Mouse (Mus musculus): Measurements from ENCODE around the gene Pim1. TPM values are rescaled to one million over a fixed set of nuclear protein-coding genes. Genes with fewer than 3 reads are reported as not detected.

Pim1 gene
- polyA plus RNA-seq, 1 experiment: 76.6 TPM

- Histone ChIP-seq H3K4me3 (replicated peaks) (peak overlapping the region; percentile 79), H3K4me1 (ENCODE audit: control insufficient read depth) (peaks cover 65% of the 10 kb centered on the region), H3K9me3 (ENCODE audit: control insufficient read depth, low read length) (peaks cover 2% of the 10 kb centered on the region; the same call in 1 of the 2 replicates), H3K36me3 (ENCODE audit: control insufficient read depth) (peaks cover 41% of the 10 kb centered on the region), H3K27me3 (ENCODE audit: control insufficient read depth) (no peaks in the 10 kb centered on the region; the same call in 1 of the 2 replicates)
- TF ChIP-seq TAL1 (IDR thresholded peaks at IDR 0.05; ENCODE audit: low read length) (no peak), GATA1 (IDR thresholded peaks at IDR 0.05; ENCODE audit: low read length) (no peak)
Measured at GRCm38 (mm10) chr17:29488978-29489970, 1.3 kb upstream of the Pim1 start.

DNA sequence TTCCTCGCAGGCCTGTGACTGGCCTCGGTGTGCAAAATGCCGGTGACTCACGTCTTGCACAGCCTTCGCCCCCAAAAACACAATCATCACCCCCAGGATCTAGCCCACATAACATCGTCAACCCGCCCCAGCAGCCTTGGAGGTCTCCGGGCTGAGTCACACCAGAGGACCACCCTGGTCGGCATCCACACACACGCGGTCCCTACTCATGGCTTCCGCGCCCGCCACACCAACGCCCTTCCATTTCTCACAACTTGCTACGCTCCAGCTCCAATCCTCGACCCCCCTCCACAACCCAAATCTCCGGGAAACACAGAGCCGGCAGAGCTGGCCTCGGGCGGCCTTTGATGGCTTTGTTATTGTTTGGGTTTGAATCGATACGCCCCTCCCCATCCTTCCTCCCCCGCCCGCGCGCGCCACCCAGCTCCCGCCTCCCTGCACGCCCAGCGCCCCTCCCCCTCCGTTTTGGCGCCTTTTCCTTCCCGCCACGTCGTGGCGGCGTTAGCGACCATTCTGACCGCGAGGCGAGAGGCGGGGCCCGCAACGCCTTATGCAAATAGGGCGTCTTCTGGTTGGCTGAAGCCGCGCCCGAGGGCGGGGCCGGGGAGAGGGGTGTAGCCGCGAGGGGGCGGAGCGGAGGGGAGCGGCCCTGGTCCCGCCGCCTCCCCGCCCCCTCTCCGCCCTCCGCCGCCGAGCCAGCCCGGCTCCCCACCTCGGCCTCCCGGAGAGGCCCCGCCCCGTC, 411 bp upstream of the Pim1 start:
- H3K4me3 ChIP-seq (replicated peaks): peak overlapping the region; percentile 79
- peaks cover 2% of the 10 kb centered on the region; the same call in 1 of the 2 replicates for H3K9me3 ChIP-seq (ENCODE audit: control insufficient read depth, low read length)
- peaks cover 49% of the 10 kb centered on the region for H3K36me3 ChIP-seq (ENCODE audit: control insufficient read depth)
- no peaks in the 10 kb centered on the region; the same call in 1 of the 2 replicates for H3K27me3 ChIP-seq (ENCODE audit: control insufficient read depth)
- H3K4me1 ChIP-seq (ENCODE audit: control insufficient read depth): peaks cover 67% of the 10 kb centered on the region
- TF ChIP-seq GATA1 (IDR thresholded peaks at IDR 0.05; ENCODE audit: low read length) (no peak), TAL1 (IDR thresholded peaks at IDR 0.05; ENCODE audit: low read length) (no peak)

DNA sequence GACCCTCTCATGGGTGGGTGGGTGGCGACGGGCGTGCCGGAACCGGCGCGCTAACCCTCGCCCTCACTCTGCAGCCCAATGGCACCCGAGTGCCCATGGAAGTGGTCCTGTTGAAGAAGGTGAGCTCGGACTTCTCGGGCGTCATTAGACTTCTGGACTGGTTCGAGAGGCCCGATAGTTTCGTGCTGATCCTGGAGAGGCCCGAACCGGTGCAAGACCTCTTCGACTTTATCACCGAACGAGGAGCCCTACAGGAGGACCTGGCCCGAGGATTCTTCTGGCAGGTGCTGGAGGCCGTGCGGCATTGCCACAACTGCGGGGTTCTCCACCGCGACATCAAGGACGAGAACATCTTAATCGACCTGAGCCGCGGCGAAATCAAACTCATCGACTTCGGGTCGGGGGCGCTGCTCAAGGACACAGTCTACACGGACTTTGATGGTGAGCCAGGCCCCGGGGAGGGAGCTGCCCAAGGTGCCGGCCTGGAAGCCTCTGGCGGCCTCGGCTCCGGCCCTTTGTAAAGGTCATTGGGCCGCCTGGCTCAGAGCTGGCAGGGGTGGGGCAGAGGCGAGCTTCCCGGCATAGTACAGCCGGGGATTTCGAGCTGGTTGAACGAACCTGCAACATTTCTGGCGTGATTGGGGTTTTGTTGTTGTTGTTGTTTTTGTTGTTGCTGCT, 1.2 kb downstream of the Pim1 start:
- peaks cover 64% of the 10 kb centered on the region for H3K36me3 ChIP-seq (ENCODE audit: control insufficient read depth)
- peaks cover 62% of the 10 kb centered on the region for H3K4me1 ChIP-seq (ENCODE audit: control insufficient read depth)
- H3K4me3 ChIP-seq (replicated peaks): peak overlapping the region; percentile 79
- no peaks in the 10 kb centered on the region; the same call in 1 of the 2 replicates for H3K27me3 ChIP-seq (ENCODE audit: control insufficient read depth)
- peaks cover 2% of the 10 kb centered on the region; the same call in 1 of the 2 replicates for H3K9me3 ChIP-seq (ENCODE audit: control insufficient read depth, low read length)
- TF ChIP-seq GATA1 (IDR thresholded peaks at IDR 0.05; ENCODE audit: low read length) (no peak), TAL1 (IDR thresholded peaks at IDR 0.05; ENCODE audit: low read length) (no peak)

DNA sequence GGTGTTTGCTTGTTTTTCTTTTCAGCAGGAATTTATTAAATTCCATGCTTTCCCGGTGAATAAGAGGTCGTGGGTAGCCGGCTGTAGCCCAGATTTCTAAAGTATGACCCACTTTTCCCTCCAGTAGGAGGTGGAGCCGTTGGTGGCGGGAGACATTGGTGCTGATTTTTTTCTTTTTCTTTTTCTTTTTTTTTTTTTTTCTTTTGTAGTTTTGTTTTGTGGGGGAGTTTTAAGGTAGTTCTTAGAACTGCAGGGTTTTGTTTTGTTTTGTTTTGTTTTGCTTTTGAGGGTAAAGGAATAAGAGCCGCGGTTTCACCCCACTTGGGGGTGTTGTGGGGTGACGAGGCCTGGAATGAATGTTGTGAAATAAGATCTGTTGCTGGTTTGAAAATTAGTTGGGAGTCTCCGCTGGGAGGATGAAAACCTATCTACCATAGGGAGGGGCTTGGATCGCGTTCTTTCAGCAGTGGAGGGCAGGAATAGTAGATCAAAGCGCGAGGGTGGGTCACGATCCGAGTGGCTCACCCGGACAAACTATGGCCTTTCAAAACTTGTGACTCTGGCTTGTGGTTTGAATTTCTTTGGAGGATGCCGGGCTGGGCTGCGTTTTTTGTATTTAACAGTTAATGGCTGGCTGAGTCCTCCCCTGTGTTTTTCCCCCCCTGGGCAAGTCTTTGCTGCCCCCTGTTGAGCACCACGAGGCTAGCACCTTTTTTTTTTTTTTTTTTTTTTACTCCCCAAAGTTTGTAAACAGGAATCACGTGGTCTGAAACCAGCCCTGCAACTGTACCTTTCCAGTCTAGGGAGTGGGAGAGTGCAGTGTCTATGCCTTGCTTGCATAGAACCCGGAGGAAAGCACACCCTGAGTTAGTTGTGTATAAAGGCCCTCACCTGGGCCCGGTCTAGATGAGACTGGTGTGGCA, 2.0 kb downstream of the Pim1 start:
- no peaks in the 10 kb centered on the region for H3K27me3 ChIP-seq (ENCODE audit: control insufficient read depth)
- peaks cover 2% of the 10 kb centered on the region; the same call in 1 of the 2 replicates for H3K9me3 ChIP-seq (ENCODE audit: control insufficient read depth, low read length)
- TF ChIP-seq GATA1 (IDR thresholded peaks at IDR 0.05; ENCODE audit: low read length) (no peak), TAL1 (IDR thresholded peaks at IDR 0.05; ENCODE audit: low read length) (no peak)
- peaks cover 61% of the 10 kb centered on the region for H3K4me1 ChIP-seq (ENCODE audit: control insufficient read depth)
- peaks cover 69% of the 10 kb centered on the region for H3K36me3 ChIP-seq (ENCODE audit: control insufficient read depth)
- H3K4me3 ChIP-seq (replicated peaks): peak overlapping the region; percentile 79

DNA sequence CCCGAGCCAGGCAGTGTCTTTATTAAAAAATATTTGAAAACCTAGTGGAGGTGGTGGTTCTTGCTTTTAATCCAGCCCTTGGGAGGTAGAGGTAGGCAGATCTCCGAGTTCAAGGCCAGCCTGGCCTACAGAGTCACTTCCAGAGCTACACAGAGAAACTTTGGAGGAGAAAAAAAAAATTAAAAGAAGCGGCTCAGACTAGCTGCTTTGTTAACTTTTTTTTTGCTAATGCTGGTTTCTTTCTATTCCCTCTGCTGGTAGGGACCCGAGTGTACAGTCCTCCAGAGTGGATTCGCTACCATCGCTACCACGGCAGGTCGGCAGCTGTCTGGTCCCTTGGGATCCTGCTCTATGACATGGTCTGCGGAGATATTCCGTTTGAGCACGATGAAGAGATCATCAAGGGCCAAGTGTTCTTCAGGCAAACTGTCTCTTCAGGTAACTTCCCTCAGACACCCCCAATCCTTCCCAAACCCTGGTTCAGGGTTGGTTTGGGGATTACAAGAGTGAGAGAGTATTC, 3.0 kb downstream of the Pim1 start:
- Histone ChIP-seq H3K27me3 (ENCODE audit: control insufficient read depth) (no peaks in the 10 kb centered on the region), H3K9me3 (ENCODE audit: control insufficient read depth, low read length) (peaks cover 2% of the 10 kb centered on the region; the same call in 1 of the 2 replicates), H3K4me1 (ENCODE audit: control insufficient read depth) (peaks cover 62% of the 10 kb centered on the region), H3K4me3 (replicated peaks) (peak overlapping the region; percentile 79), H3K36me3 (ENCODE audit: control insufficient read depth) (peaks cover 73% of the 10 kb centered on the region)
- TF ChIP-seq TAL1 (IDR thresholded peaks at IDR 0.05; ENCODE audit: low read length) (no peak), GATA1 (IDR thresholded peaks at IDR 0.05; ENCODE audit: low read length) (no peak)

- Histone ChIP-seq H3K4me1 (ENCODE audit: control insufficient read depth) (peaks cover 62% of the 10 kb centered on the region), H3K9me3 (ENCODE audit: control insufficient read depth, low read length) (peaks cover 2% of the 10 kb centered on the region; the same call in 1 of the 2 replicates), H3K27me3 (ENCODE audit: control insufficient read depth) (no peaks in the 10 kb centered on the region), H3K4me3 (replicated peaks) (peak overlapping the region; percentile 79), H3K36me3 (ENCODE audit: control insufficient read depth) (peaks cover 72% of the 10 kb centered on the region)
- no peak for TF ChIP-seq TAL1 (IDR thresholded peaks at IDR 0.05; ENCODE audit: low read length)
- no peak for TF ChIP-seq GATA1 (IDR thresholded peaks at IDR 0.05; ENCODE audit: low read length)
Measured at GRCm38 (mm10) chr17:29494062-29494731, 3.6 kb downstream of the Pim1 start.

DNA sequence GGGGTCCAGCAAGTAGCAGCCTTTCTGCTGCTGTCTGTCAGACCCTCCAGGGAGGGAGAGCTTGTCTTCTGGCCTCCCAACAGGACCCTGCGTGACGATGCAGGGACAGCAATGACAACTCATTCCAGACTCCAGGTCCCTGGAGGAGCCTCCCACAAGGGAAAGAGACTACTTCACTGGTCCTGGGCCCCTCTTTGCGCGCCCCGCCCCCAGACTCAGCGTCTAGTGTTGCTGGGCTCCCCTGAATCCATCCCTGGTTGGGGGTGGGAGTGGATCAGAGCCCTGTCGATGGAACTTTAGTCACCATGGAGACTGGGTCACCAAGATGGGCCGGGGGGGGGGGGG, 4.2 kb downstream of the Pim1 start:
- Histone ChIP-seq H3K36me3 (ENCODE audit: control insufficient read depth) (peaks cover 72% of the 10 kb centered on the region), H3K4me3 (replicated peaks) (peak overlapping the region; percentile 79), H3K27me3 (ENCODE audit: control insufficient read depth) (no peaks in the 10 kb centered on the region), H3K4me1 (ENCODE audit: control insufficient read depth) (peaks cover 62% of the 10 kb centered on the region), H3K9me3 (ENCODE audit: control insufficient read depth, low read length) (peaks cover 2% of the 10 kb centered on the region; the same call in 1 of the 2 replicates)
- TF ChIP-seq TAL1 (IDR thresholded peaks at IDR 0.05; ENCODE audit: low read length): no peak
- no peak for TF ChIP-seq GATA1 (IDR thresholded peaks at IDR 0.05; ENCODE audit: low read length)

Measured in erythroblast, embryonic 14.5 days (primary cell).